Mouse (Mus musculus) heart, adult 9 months (tissue): ENCODE data around the gene Asb11.

Experiments used
- DNase-seq, 2 experiments: peaks; one replicate each; pipeline ENCODE4 v3.0.0; 2022; ENCODE audit warnings: low spot score in 2 of 2

Gene Asb11

DNA sequence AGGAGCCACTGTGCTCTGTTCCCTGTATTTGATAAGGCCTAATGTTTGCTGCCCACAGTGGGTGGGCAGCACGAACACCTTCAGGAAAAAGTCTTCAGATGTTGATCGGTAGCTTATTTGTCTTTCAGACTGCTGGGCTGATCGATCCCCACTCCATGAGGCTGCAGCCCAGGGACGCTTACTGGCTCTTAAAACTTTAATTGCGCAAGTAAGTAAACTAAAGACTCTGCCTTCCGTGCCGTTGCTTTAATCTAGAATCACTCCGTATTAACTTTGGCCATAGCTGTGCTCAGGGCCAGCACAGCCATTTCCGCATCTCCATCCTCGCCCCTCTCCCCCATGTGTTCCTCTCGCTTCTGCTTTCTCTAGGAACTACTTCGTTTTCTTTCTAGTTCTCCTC, 8.8 kb downstream of the Asb11 start:
- DNase-seq: no peak

GRCm38 (mm10) chrX:164446106-164446551, 9.3 kb downstream of the Asb11 start:
- no peak for DNase-seq

GRCm38 (mm10) chrX:164446835-164447681, 10.3 kb downstream of the Asb11 start:
- no peak for DNase-seq

DNA sequence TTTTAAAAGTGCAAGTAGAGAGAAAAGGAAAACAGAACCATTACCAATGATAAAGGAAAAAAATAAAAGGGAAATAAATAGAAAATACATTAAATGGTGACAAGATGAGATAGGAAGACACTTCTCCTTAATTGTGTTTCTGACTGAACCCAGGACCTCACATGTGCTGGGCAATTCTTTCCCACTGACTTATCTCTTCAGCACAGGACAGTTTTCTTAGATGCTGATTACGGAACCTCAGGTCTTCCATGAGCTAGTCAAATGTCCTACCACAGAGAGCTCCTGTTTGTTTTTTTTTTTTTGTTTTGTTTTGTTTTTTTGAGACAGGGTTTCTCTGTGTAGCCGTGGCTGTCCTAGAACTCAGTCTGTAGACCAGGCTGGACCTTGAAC, 10.9 kb downstream of the Asb11 start:
- DNase-seq: no peak

GRCm38 (mm10) chrX:164449201-164449600, 12.4 kb downstream of the Asb11 start:
- peak; percentile 16 for DNase-seq

GRCm38 (mm10) chrX:164459205-164459878, 22.5 kb downstream of the Asb11 start:
- no peak for DNase-seq

- no peak for DNase-seq
Measured at GRCm38 (mm10) chrX:164502258-164502657, 65.5 kb downstream of the Asb11 start.

- DNase-seq: no peak
Measured at GRCm38 (mm10) chrX:164505709-164506498, 69.1 kb downstream of the Asb11 start, which contains the start of gene Asb9. Gene Asb9, plus strand, starts transcription at chrX:164506327.

DNA sequence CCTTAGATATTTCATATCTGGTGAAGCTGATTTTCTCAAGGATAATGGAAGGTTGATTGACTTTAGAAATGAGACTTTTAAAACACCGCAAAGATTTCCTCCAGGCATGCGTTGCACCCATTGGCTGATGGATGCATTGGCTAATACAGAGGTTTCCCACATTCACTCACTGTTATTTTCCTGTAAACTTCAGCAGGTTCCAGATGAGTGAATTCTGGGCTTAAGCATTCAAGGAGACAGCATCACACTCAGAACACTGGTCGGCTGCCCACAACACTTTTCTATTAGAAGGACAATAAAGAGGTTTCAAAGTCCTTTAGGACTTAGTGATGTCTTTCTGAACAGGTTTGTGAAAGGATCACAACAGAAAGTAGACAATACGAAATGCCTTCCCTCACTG, 70.3 kb downstream of the Asb11 start:
- DNase-seq: no peak

DNA sequence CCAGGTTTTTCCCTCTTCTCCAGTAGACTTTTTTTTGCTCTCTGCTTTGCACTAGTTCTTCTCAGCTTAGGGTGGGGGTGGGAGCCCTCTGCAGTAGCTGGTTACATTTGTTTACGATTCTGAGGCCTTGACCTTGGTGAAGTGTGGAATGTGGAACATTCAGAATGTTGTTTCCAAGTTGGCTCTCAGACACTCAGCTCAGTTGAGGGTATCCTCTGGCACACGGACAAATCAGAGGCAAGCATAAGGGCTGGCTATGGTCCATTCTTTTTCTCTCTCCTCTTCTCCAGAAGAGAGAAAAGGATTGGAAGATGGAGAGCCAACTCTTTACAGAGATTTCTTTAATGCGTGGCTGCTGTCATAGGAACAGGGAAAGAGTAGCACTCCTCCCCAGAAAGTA, 71.9 kb downstream of the Asb11 start:
- no peak for DNase-seq
